Mouse (Mus musculus) kidney, postnatal 10 days (tissue): ENCODE measurements around the gene 1700102P08Rik.

Experiments
- DNase-seq: peaks from one replicate; pipeline ENCODE4 v3.0.0; 2021; ENCODE audit warnings: mixed read lengths

1700102P08Rik gene

DNA sequence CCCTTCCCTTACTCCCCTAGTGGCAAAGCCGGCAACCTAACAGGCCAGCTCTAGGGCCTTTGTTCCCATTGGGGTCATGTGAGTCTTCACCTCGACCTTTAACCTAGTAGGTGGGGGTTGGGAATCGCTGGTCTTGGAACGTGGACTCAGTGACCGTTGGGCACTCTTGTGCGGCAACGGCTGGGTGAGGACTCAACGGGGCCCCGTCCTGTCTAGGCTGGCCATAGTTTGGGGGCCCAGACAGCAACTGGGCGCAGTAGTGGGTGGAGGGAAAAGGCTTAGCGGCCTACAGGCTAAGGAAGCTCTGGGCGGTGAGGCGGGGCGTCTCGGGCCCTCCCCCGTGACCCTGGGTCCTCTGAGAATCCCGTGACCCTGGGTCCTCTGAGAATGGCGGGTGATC is at the start of gene 1700102P08Rik:
Gene 1700102P08Rik, plus strand, starts transcription at position 130 of the 400 bp plus-strand sequence.
- peak; percentile 51 for DNase-seq

- no peak for DNase-seq
These were observed 49.3 kb upstream of the 1700102P08Rik start for GRCm38 (mm10) chr9:108343331-108343730.

DNA sequence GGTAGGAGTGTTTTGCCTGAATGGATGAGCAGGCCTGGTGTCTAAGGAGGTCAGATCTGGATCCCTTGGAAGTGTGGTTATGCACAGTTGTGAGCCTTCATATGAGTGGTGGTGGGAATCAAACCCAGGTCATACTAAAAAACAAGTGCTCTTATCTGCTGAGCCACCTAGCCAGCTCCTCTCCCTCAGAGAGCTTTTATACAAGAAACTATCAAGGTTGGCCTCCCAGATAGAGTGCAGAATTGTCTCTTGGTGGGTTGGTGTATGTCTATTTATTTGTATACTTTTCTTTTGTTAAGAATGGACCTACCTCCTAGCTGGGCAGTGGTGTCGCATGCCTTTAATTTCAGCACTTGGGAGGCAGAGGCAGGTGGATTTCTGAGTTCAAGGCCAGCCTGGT is 48.8 kb upstream of the 1700102P08Rik start:
- no peak for DNase-seq

GRCm38 (mm10) chr9:108344471-108344870 is 48.1 kb upstream of the 1700102P08Rik start:
- DNase-seq: no peak

DNA sequence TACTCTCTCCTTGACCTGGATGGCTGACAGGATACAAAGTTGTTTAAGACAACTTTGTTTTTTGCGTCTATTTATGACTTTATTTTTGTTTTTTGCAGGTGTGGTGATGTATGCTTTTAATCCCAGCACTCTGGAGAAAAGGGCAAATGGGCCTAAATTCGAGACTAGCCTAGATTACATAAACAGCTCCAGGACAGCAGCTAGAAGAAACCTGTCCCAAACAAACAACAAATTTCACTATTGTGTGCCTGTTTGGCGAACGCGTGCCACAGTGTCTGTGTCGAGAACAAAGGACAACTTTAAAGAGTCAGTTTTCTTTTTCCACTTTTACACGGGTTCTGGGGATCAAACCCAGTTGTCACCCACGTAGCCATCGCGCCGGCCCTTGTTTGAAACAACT is 45.6 kb upstream of the 1700102P08Rik start:
- no peak for DNase-seq

DNA sequence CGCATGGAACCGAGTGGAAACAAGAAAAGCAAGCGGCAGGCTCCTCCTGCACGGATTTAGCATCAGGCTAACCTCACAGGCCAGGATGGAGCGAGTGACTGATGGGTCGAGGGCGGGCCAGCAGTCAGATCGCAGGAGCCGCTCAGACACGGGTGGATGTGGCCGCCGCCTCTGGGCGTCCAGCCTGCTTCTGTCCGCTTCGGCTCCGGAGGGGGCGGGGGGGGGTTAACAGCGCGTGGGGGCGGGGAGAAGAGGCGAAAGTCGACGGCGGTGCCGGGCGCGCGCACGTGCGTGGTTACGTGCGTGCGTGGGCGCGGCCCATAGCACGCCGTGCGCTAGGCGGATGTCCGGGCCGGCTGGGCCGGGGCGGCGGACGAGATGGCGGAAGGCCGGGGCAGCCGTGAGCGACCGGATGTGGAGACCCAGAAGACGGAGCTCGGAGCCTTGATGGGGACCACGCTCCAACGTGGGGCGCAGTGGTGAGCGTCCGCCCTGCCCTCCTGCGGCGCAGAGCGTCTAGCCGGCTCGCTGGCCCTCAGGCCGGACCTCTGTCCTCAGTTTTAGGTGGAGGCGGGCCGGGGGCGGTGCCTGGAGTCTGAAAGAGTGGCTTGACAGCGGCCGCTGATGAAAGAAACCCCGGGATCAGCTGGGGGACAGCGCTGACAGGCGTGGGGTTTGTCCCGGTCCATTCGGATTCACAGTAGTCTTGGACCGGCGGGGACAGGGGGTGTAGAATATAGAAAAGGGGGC is 44.9 kb upstream of the 1700102P08Rik start, which contains the start of gene Usp4:
Gene Usp4, plus strand, starts transcription at position 314 of the 750 bp plus-strand sequence.
- DNase-seq: peak; percentile 96

DNA sequence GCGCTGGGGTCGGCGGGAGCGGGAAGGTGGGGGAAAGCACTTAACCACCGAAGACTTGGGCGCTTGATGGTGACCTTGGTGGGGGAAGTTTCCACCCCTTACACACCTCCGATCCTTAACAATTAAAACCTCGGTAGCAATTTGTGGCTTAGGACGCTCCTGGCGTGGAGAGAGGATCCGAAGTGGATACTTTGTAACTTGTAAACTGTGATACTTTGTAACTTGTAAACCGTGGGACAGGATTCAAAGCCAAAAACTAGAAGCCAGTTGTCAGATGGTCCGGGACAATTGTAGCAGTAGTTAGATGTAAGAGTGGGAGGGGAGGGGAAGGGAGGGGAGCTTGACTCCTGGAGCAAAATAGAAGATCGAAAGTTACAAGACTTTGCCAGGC is 44.3 kb upstream of the 1700102P08Rik start:
- no peak for DNase-seq

- no peak for DNase-seq
These were observed 42.9 kb upstream of the 1700102P08Rik start for GRCm38 (mm10) chr9:108349727-108350126.

DNA sequence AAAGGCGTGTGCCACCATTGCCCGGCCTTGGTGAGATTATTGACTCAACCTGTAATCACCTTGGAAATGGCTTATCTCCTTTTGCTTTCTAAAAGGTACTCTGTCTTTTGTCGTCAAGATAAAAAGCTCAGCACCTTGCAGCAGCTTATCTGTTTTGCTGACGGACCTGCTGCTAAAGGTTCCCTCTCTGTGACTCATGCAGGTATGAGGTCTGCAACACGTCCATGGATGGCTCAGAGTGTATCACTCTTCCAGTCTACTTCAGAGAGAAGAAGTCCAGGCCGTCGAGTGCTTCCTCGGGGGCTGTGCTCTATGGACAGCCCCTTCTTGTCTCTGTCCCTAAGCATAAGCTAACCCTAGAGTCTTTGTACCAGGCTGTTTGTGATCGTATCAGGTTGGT is 14.4 kb upstream of the 1700102P08Rik start:
- no peak for DNase-seq

GRCm38 (mm10) chr9:108378736-108379135 is 13.9 kb upstream of the 1700102P08Rik start:
- DNase-seq: no peak

- no peak for DNase-seq
These were observed 13.3 kb upstream of the 1700102P08Rik start for GRCm38 (mm10) chr9:108379294-108379693.

GRCm38 (mm10) chr9:108381382-108381781 is 11.2 kb upstream of the 1700102P08Rik start:
- DNase-seq: no peak

DNA sequence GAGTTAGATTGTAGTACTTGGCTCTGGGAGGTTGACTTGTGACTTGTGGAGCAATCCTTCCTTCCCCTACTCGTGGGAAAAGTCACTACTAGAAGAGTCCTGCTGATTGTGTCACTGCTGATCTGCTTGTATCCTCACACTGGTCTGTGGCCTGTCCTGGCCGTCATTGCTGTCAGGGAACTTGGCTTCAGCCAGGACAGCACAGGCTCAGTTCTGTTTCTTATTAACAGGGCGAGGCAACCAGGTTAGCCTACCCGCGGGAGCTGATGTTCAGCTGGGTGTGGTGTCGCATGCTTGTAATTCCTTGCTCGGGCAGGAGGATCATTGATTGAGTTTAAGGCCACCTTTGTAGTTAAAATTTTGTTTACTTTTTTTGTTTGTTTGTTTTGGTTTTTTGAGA is 7.6 kb upstream of the 1700102P08Rik start:
- DNase-seq: peak; percentile 43

- no peak for DNase-seq
These were observed 5.8 kb upstream of the 1700102P08Rik start for GRCm38 (mm10) chr9:108386816-108387215.

DNA sequence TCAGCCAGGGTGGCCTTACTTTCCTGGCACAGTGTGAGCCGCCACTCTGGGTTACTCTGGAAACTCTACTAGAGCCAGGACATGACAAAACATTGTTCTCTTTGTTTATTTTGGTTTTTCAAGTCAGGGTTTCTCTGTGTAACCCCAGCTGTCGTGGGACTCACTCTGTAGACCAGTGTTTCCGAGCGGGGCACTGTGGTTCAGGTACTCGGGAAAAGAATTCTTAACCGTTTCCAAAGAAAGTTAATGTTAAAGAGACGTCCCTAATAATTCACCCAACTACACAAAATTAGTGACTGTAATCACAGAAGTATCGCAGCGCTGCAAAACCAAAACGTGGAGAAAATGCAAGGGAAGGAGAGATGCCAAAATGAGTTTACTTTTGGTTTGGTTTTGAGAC is 4.0 kb upstream of the 1700102P08Rik start:
- no peak for DNase-seq

DNA sequence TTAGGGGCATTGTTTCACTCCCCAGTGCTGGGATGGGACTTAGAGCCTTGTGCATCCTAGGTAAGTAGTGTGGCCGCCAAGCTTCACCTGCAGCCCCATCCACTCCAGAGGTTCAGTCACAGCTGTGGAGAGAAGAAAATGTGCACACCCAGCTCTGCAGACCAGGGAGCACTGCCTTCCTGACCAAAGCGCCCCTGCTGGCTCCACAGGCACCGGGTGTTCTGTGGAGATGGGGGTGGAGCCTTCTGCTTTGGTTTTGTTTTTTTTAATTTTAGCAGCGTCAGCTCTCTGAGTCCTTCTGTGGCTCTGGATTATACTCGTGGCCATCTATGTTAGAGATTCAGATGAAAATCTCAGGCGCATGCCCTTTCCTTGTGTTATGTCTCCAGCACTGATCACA is 3.4 kb upstream of the 1700102P08Rik start:
- DNase-seq: peak; percentile 32

GRCm38 (mm10) chr9:108394191-108394590 is 1.6 kb downstream of the 1700102P08Rik start:
- no peak for DNase-seq

GRCm38 (mm10) chr9:108395427-108395826 is 2.8 kb downstream of the 1700102P08Rik start:
- DNase-seq: no peak

- DNase-seq: no peak
These were observed 5.7 kb downstream of the 1700102P08Rik start for GRCm38 (mm10) chr9:108398324-108398723.

GRCm38 (mm10) chr9:108401186-108401960 is 8.8 kb downstream of the 1700102P08Rik start:
- no peak for DNase-seq

DNA sequence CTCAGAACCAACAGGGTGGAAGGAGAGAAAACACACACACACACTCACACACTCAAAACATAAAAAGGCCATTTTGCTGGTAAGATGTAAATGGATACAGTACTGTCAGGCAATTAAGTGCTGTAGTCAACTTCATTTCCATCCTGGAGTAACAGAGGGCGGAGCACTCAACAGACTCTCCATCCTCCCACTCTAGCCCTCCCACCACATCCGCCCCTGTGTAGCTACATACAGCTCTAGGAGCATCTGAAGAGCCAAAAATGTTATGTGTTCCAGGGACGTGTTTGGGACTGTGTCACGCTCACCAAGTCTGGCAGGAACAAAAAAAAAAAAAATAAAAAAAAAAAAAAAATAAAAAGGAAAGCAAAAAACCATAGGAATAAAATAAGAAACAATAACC is 10.5 kb downstream of the 1700102P08Rik start:
- DNase-seq: no peak

GRCm38 (mm10) chr9:108404451-108404850 is 11.8 kb downstream of the 1700102P08Rik start:
- DNase-seq: no peak

- DNase-seq: no peak
These were observed 16.9 kb downstream of the 1700102P08Rik start for GRCm38 (mm10) chr9:108409535-108409934.

GRCm38 (mm10) chr9:108411381-108411942 is 18.9 kb downstream of the 1700102P08Rik start:
- no peak for DNase-seq
